Mouse (Mus musculus) urinary bladder, postnatal 25 days (tissue): ENCODE measurements around the gene Map7d1.

ENCODE experiments used
- DNase-seq: peaks from one replicate; pipeline ENCODE4 v3.0.0; 2022; ENCODE audit warnings: low spot score

Gene Map7d1

DNA sequence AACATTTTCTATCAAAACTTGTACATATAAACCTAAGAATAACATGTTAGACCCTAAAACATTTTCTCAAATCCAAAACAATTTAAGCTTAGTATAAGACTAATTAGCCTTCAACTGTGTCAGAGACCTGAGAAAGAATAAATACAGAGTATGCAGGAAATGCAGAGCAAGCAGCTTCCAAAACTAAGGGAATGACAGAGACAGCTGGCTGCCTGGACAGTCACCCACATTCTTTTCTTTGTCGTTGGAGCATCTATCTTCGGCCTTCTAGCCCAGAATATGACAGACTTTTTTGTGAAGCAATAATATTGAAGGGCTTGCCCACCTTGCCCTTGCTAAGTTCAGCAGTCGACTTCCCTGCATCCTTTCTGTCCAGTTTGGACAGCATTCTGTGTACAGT, 13.1 kb upstream of the Map7d1 start:
- no peak for DNase-seq

DNA sequence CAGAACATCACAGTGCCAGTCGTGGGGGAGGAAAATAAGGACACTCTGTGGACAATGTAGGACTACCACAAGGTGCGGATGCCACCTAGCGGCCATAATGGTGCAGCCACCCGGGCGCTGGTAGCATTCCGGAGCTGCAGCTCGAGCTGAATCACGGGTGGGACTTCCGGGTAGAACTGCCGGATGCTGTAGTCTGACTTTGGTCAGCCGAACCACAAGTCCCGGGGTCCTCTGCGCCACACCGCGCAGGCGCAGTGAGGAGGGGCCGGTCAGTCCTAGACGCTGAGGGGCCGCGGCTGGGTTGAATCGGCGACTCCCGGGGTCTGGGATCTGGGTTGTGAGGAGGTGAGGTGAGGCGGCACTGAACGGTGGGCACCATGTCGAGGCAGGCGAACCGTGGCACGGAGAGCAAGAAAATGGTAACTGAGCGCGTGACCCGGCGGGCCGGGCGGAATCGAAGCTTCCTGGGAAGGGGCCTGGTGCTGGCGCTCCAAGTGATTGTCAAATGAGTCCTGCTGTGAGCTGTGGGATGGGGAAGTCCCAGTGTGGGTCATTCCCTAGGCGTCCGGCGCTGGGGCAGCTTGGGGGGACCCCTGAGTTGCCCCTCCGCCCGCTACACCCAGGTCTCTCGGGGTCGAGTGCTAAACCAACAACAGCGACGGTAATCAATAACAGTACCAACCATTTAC, 6.1 kb upstream of the Map7d1 start, which contains the start of gene Trappc3:
Gene Trappc3 (plus strand): TSS at position 207 of the 689 bp plus-strand sequence.
- DNase-seq, result peak; percentile 97

- DNase-seq, result no peak
Measured at GRCm38 (mm10) chr4:126261675-126262074, 5.5 kb upstream of the Map7d1 start.

GRCm38 (mm10) chr4:126261266-126261665, 5.1 kb upstream of the Map7d1 start:
- no peak for DNase-seq

- peak; percentile 67 for DNase-seq
Measured at GRCm38 (mm10) chr4:126260520-126261201, 4.5 kb upstream of the Map7d1 start.

- peak; percentile 59 for DNase-seq
Measured at GRCm38 (mm10) chr4:126259523-126260160, 3.5 kb upstream of the Map7d1 start.

DNA sequence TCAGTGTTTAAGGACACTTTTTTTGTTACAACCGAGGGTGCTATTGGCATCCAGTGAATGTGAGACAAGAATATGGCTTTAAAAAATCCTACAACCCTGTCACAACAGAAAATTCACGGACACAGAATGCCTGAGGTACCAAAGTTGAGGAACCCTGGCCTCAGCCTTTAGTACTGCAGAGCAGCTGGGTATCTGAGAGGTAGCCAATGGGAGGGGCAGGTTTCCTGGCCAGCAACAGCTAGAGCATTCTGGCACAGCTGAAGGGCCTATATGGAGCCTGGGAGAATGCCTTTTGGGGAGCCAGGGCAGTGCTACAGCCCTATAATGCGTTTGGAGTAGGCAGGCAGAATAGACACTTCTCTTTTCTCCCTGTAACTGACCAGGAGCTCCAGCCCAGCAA, 2.9 kb upstream of the Map7d1 start:
- DNase-seq, result no peak

DNA sequence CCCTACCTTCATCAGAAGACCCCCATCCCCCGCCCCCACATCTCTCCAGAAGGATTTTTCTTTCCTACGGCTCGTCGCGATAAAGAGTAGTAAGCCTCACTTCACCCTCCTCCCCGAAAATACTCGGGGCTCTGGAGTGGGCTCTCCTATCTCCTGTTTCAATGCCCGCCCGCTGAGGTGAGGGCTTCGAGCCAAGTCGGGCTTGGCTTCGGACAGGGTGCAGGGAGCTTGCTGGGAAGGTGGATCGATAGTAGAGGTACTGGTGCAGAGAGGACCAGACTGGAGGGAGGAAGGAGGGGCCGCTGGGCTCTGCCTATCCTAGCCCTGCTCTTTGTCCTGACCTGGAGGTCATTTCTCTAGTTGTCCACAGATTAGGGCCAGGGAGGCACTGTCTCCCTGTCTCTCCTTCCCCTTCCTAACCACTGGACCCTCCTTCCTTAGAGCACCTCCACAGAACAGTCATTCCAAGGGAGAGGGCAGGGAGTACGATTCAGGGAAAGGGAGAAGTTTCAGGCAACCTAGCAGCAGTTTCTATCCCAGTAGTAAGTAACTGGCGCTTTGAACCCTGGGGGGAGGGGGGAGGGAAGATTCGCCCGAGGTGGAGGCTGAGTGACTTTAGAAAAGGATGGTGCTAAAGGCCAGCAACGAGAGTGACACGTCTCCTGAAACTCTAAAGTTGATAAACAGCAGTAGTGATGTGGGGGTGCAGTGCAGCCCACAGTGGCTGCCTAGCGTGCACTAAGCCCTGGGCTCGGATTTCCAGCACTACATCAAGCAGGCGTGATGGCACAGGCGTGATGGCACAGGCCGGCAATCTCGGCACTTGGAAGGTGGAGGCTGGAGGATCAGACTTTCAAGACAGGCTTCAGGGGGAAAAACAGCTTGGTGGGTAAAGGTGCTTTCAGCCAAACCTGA, 1.1 kb upstream of the Map7d1 start:
- DNase-seq, result no peak

GRCm38 (mm10) chr4:126255113-126256001, 786 bp downstream of the Map7d1 start:
- no peak for DNase-seq

GRCm38 (mm10) chr4:126254315-126255112, 1.6 kb downstream of the Map7d1 start:
- no peak for DNase-seq

DNA sequence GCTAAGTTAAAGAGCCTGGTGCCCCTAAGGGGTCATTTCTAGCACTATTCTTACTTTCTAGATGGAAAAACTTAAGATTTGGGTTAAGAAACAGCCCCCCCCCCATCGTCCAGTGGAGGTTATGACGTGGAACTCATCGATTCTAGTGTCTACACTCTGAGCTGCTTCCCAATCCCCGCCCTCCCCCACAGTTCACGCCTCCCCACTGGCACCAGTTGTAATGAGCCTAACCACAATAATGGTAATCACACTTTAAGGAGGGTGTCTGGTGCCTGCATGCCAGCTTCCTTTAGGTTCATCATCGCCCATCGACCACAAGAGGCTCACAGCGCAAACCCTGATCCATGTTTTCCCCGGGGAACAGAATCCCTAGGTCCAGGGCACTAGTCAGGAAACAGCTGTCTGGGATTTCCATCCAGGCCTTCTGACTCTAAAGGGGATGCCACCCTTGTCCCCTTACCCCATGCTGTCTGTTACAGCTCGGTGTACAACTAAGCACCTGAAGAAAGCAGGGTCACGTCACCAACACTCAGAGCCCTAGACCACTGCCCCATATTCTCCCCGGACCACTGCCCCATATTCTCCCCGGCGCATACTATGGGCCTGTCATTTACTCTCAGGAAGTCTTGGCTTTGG, 2.4 kb downstream of the Map7d1 start:
- DNase-seq, result no peak

- DNase-seq, result no peak
Measured at GRCm38 (mm10) chr4:126252411-126253237, 3.5 kb downstream of the Map7d1 start.

GRCm38 (mm10) chr4:126251655-126252254, 4.4 kb downstream of the Map7d1 start:
- no peak for DNase-seq

DNA sequence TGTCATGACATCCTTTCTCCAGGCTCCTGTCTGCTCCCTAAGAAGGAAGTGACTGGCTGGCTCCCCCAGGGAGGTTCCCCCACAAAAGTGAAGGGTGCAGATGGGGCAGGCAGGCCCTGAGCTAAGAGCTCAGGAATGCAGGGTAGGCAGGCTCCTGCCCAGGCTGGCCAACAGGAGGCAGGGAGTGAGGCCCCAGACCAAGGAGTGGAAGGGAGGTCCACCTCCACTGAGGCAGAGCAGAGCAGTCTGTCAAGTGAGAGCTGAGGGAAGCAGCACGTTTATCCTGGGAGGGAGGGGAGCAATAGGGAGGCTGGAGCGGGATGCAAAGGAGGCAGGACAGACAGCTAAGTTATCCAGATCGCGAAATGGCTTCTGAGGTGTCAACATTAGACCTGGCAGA, 5.5 kb downstream of the Map7d1 start:
- DNase-seq, result no peak

- DNase-seq, result no peak
Measured at GRCm38 (mm10) chr4:126248261-126248868, 7.8 kb downstream of the Map7d1 start.

DNA sequence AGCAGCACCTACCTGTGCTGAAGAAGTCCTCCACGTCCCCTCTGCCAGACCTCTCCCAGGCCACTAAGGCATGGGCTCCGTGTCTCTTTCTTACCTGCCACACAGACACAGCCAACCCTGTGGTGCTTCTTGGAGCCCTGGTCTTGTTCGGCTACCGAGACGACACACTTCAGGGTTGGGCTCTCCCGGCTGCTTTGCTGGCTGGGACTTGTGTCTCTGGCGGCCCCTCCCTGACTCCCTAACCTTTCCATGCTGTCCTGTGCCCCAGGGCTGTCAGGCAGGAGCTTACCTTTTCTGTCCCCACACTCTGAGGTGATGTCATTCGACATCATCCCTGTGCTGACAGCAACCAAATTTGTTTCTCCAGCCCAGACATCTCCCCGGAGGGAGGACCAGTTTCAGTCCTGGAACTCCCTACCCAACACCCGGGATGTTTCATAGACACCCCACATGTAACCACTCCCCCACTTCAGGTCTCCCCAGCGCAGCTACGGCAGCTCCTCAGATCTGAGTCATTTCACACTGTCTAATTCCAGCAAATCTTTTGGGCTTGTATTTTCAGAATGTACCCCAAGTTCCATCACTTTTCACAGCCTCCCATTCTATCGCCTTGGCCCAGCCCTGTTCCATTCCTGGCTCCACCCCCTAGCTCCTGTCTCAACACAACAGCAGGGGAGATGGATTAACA, 9.8 kb downstream of the Map7d1 start:
- no peak for DNase-seq

DNA sequence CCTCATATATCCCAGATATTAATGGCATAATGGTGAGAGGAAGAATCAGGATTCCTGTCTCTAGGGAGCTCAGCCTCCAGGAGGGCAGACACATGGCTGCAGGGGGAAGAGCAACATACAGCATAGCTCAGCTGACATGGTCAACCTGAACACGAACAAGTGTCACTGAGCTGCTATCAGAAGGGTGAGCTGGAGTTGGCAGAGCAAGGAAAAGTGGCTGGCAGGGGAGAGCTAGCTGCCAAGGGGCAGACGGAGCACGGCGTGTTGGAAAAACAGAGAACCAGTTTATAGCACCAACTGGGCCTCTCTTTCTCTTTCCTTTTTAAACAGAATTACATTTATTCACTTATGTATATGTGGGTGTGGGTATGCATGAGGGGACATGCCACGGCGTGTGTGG, 13.6 kb downstream of the Map7d1 start:
- DNase-seq, result no peak
